Mouse (Mus musculus): Measurements from ENCODE around the gene Adamts17.

DNA sequence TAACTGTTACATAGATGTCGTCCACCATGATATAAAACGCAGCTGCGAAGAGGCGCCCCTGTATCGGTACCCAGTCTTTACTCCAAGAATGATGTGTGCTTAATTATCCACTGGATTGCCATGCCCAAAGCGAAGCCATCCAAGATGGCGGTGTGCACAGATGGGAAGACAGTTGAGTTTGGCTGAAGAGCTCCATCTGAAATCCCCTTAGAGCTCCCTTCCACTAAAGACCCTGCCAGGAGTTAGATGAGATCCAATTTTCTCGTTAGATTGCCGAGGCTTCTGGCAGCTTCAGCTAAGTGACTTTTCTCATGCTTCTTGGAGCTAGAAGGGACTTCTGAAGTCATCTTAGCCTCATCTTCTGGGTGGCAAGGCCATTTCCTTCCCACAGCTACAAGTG is 136.8 kb downstream of the Adamts17 start:
- TF ChIP-seq CTCF (IDR thresholded peaks at IDR 0.05; ENCODE audit: control insufficient read depth, insufficient read depth, insufficient replicate concordance, low read depth, low read length): no peak
- TF ChIP-seq POLR2A (IDR thresholded peaks at IDR 0.05; ENCODE audit: control insufficient read depth, low read depth, low read length): no peak
